Mouse (Mus musculus): Measurements from ENCODE around the gene Smim6.

The Smim6 gene

DNA sequence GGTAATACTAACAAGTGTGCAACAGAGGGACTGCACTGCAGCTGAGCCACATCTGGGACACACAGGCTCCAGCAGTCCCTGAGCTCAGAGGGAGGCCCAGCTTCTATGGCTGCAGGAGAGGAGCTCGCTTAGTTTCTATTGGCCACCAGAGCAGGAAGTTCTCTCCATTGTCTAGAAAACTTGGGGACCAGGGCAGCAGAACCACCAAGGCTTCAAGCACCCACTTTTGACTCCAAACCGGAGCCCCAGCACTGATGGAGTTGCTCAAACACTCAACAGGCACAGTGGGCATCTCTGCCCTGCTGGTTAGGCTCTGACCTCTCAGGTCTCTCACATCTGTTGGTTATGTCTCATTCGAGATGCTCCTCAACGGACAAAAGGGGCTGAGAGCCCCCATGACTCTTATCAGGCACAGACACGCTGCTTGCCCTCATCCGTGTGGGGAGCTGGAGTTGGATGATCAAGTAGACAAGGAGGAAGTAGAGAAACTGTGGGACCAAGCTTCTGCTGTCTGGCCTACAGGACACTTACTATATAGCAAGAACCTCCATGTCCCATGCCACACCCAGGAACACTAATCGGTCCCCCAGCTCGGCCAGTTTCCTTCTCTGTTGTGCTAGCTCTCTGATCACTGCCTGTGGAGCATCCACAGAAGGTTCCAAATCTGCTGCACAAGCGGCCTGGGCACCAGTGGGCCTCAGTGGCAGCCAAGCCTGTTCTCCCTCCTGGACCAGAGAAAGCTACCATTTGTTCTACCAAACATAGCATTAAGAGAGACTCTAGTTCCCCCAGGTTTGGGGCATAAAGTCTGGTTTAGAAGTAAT, 10.3 kb upstream of the Smim6 start:
- DNase-seq: no peak

DNA sequence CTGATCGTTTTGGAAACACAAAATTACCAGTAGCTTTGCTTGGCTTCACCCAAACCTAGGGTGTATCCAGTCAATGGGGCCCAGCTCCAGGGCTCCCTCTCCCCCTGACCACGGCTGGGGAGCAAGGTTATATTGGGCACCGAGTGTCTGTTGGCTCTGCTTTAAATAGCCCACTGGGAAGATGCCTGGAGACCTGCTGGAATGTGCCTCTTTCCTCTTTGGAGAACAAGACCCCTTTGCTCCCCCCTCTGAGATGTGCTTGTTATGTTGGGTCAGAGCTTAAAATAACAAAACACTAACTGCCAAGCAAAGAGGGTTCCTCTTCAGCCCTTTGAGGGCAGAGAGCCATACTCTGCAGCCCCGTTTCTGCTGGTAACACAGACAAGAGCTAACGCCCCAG, 9.6 kb upstream of the Smim6 start:
- DNase-seq: no peak

DNA sequence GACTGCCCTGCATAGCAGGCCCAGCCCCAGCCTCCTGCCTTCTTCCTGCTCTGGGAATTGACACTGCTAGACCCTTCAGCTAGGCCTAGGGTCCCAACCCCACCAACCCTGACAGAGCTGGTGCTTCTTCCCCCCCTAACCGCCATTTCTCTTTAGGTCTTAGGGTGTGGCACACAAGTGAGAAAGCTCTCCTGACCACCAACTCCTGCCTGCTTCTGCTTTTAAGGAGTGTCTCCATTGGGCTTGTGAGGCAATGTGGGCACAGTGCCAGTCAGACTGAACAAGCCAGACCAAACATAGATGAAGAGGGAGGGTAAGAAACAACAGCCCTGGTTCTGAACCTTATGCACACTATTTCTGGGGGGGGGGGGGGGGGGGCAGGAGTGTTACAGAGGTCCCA, 9.0 kb upstream of the Smim6 start:
- DNase-seq: peak; percentile 90

DNA sequence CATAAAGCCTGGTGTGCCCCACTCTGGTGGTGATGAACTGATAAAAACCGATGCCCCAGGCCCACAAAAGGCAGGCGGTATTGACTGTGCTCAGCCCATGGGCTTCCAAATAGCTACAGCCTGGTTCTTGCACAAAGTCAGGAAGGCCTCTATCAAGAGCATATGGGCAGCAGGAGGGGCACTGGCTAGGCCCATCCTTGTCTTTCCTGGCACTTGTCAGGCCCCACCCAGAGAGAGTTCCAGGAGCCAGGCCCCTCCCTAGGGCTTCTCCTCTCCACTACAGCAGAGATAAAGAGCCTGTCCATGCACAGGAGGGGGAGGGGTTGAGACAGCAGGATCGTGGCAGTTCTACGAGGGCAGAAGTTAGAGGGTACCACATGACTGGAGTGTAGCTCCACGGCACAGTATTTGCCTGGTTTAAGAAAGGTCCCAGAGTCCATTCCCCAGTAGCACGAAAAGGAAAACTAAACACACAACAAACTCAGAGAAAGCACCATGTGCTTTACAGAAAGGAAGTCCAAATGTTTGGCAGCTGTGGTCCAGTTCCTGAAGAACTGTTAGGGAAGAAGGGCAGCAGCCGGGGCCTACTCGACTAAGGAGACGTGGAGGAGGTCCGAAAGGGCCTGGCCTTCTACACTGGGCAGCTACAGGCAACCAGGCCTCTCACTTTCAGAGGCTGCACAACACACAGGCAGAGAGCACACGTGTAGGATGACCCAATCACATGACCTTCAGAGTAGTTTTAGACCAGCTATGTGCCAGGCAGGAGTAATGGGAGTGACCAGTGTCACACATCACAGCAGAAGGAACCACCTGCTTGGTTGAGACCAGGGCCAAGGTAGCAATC, 8.2 kb upstream of the Smim6 start:
- DNase-seq: peak; percentile 68

DNA sequence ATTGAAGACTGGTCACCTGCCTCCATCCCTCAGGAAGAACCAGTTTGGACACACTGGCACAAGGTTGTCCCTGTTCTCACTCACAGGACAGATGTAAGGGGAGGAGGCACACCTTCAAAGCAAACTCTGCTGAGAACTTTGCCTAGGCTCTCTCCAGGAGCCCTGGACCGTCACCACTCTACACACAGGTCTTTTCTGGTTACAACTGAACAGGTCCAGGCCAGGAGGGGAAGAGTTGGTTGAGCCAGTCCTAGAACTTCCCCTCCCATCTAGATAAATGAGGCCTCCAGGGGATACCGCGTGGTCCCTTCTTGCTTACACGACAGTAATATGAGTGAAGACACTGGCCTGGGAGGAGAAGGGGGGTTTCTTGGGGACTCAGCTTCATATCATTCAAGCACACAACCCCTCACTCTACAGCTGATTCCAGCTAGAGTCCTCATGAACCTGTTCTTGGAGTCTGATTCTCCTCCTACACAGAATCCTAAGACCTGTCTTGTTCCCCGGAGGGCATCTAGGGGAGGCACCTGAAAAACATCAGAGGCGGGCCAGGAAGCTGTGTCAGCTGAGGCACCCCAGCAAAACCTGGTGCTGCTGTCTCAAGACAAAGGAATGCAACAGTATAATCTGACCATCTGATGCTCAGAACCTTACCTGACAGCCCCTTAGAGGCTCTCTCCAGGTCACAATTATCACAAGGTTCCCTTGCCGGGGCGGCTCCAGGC, 7.4 kb upstream of the Smim6 start:
- no peak for DNase-seq

DNA sequence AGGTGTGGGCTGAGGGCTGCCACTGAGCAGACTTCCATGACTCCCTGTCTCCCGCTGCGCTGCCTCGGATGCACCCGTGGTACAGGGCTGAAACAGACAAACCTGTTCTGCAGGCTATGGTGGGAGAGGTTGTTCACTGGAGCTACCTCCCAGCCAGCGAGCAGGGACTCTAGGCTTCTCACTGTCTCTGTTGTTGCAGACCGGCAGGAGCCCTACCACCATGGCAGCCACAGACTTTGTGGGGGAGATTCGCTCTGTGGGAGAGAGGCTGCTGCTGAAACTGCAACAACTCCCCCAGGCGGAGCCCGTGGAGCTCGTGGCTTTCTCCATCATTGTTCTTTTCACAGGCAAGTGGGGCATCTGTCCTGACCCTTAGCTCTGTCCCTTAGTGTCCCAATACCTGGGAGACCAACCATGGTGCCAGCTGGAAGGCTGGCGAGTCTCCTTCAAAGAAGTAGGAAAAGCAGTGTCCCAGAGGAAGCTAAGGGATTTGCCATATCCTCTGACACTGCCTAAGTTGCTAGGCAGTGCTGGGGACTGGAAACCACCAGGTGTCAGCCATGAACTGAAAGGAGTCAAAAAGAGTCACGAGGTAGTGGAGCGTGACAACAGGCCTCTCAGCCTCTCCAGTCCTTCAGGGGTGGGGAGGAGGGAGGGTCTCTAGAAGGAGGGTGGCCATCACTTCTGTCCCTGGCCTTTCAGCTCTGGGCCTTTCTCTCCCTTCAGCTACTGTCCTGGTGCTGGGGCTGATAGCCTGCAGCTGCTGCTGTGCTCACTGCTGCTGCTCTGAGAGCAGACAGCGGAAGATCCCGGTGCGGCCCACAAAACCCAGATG, 6.6 kb upstream of the Smim6 start:
- peak; percentile 35 for DNase-seq

DNA sequence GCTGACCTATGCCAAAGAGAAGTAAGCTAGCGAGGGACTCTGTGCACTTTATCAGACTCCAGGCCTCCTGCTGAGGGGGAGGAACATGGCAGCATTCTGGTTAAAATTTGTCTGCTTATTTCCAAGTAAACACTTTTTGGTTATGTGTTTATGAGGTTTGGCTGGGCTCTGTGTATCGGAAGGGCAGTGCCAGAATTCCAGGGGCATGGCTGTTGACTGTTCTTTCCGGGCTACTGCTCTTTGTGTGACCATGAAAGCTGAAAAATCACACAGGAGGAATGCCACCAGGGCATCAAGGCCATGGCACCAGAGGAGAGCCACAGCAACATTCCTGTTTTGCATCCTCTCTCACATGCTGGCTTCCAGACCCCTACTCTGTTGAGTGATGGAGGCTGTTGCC, 5.7 kb upstream of the Smim6 start:
- no peak for DNase-seq

DNA sequence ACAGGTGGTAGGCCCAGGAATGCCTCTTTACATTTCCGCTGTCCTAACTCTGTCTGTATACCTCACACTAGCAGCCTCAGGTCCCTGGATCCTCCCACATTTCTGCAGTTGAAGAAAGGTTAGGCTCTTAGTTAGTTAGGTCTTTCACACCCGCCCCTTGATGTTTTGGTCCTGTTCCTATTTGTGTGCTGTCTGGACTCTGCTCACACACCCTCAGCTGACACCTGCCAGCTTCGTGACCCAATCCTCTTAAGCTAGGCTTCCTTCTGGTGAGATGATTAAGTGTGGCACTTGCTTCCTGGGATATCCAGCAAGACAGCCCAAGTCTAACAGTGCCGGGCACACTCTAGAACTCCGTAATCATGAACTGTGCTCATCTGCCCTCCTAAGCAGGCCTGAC, 5.3 kb upstream of the Smim6 start:
- no peak for DNase-seq

DNA sequence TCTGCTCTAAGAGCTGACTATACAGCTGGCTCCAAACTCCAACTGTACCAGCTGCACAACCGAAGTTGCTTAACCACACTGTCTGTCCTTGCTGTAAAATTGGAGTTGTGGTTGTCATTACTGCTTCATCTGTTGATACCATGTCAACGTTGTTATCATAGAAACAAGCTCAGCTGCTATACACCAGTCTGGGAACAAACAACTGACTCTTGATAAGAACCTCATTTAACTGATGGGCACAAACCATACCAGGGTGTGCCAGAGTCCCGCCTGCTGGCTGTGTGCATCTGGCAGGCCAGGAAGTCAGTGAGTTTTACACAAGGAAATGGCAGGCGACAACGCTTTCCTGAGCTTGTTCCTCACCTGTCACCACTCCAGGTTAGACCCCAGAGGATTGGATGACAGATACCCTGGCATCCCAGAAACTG, 669 bp upstream of the Smim6 start:
- DNase-seq: peak; percentile 66

DNA sequence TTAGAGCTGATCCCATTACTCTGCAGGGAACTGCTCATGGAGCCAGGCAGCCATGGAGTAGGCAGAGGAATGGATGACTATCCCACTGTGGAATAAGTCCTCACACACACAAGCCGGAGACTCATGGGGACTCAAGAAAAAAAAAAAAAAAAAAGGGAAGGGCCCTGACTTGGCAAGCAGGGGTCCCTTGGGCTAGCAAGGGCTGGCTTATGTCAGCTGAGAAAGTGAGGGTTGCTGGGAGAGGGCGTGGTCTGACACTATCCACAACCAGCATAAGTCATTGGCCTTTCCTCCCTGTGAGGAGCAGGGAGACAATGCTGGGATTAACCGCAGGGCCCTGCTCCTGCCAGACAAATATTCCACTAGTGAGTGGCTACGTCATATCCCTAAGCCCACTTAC, 4.8 kb downstream of the Smim6 start:
- no peak for DNase-seq

DNA sequence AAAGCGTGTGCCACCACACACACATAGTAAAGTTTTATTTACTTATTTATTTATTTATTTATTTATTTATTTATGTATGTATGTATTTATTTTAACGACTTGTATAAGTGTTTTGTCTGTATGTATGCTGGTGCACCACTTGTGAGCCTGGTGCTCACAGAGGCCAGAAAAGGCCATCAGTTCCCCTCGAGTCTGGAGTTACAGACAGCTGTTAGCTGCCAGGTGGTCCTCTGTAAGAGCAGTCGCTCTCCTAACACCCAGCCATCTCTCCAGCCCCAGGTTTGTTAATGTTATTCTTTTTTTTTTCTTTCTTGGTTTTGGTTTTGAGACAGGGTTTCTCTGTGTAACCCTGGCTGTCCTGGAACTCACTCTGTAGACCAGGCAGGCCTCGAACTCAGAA, 6.8 kb downstream of the Smim6 start:
- no peak for DNase-seq

DNA sequence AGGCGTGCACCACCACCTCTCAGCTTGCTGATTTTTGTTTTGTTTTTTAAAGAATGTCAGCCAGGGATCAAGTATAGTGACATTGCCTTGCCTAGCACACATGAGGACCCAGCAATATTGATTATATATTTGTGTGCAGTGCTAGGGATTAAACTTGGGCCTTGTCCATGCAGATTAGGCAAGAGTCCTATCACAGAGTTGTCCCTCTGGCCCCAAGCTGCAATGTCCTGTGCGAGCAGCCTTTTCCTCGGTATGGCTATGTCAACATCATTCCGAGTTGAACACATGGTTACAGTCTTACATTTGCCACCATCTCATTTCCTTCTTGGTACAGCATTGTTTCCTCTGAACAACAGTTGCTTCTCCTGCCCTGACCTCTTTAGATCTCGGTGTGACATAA, 7.3 kb downstream of the Smim6 start:
- no peak for DNase-seq

DNA sequence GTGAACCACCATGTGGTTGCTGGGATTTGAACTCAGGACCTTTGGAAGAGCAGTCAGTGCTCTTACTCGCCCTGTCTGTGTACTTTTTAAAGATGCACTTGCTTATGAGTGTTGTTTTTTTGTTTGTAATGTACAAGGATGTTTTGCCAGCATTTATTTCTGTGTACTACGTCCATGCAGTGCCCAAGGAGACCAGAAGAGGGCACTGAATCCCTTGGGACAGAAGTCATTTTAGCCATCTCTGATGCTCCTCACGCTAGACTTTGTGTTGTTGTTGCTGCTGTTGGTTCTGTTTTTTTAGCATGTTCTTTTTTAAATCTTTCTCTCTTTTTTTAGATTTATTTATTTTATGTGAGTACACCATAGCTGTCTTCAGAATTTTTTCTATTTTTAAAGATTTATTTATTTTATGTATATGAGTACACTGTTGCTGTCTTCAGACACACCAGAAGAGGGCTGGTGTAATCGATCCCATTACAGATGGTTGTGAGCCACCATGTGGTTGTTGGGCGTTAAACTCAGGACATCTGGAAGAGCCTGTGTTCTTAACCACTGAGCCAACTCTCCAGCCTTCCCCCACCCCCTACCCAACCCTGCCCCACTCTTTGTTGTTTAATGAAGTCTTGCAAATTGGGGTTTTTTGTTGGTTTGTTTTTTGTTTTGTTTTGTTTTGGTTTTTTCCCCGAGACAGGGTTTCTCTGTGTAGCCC, 8.4 kb downstream of the Smim6 start:
- peak; percentile 85 for DNase-seq

DNA sequence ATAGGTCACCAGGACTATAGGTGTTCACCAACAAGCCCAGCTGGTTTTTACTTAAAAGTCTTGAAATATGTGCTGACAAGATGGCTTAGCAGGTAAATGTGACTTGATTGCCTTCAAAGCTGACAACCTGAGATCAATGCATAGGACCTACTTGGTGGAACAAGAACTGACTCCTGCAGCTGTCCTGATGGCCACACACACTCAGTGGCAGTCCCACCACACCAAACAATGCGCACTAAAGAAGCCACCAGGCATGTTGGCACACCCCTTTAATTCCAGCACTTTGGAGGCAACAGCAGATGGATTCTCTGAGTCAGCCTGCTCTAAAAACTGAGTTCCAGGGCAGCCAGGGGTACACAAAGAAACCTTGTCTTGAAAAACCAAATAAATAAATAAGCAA, 10.2 kb downstream of the Smim6 start:
- DNase-seq: no peak

DNA sequence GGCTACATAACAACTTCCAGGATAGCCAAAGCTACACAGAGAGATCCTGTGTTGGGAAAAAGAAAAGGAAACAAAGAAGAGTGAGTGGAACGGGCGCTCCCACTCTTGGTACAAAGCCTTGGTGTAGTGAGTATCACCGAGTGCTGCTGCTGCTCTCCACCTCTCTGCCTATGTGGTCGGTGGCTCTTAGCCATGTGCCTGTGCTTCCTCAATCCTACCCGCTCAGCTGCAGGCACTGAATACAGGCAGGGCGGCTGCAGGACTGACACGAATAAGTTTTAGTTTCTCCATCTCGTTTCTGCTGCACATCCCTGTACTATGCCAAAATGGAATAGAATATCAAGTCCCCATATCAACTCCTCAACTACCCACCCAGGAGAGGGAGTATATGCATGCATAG, 17.2 kb downstream of the Smim6 start:
- peak; percentile 18 for DNase-seq

DNA sequence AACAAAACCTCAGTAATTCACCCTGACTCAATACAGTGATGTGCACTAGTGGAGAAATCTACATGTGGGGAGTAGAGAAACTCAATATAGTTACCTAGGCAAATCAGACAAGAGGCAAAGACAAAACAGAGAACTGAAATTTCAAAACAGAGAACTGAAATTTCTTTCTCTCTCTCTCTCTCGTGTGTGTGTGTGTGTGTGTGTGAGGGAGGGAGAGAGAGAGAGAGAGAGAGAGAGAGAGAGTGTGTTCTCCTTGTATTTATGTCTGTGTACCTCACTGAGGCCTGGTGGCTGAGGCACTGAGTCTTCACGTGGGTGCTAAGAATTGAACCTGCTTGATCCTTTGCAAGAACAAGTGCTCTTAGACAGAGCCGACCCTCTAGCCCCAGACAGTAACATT, 18.0 kb downstream of the Smim6 start:
- no peak for DNase-seq

DNA sequence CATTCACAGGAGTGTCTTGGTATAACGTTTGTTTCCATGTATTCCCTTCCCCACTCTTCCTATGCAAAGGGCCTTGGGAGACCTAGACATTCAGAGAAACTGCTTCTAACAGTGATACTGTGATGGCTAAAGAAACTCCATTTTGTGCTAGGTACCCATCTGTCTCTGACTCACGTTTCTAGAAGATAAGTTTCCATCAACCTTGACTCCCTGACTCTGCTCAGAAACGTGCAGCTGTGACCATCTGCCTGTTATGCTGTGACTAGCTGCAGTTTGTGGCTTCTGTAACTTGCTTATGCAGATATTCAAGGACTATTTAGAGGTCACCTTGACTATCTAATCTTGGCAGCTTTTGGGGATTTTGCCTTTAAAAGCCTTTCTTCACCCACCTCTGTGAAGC, 19.4 kb downstream of the Smim6 start:
- no peak for DNase-seq

DNA sequence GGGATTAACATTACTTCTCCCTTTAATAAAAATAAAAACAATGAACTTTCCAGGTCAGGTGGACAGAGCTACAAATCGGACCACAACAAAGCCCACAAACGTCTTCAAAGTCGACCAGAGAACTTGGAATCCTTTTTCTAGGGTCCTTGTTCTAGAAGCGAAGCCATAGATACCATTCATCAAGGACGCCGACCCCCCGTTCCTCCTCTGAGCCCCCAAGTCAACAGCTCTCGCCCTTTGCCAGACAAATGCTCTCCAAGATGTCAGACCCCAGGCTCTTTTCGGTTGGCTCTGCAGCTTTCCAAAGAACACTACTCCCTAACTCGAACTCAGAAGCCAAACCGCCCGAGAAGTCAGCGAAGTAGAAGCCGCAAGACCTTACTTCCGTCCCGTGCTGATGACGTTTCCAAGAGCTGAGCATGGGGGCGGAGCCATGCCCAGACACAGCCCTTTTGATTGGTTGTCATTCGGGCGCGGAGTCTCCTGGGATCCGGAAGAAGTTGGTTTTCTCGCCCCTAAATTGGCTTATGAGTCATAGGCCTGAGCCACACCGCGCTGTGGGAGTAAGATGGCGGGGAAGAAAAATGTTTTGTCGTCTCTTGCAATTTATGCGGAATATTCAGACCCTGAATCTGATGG, 21.4 kb downstream of the Smim6 start, which contains the start of the genes Sap30bp and Recql5:
Gene Sap30bp (plus strand): TSS at position 175 of the 639 bp plus-strand sequence.
Gene Recql5 (minus strand): TSS at position 370 of the 639 bp plus-strand sequence.
- peak; percentile 99 for DNase-seq

DNA sequence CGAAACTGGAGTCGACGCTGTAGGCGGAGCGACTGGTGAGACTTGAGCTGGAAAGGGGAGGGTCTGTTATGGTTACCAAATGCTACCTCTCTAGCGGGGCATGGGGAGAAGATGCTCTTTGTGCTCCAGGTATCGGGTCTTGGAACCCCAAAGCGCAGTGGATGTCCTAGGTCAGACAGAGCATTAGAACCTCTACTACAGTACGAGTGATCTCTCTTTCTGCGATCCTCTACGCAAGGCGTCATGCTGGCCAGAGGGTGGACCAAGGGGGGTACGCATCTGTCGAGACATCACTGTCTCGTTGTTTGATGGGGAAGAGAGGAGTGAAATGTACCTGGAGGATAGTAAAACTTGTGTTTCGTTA, 21.9 kb downstream of the Smim6 start:
- DNase-seq: no peak

DNA sequence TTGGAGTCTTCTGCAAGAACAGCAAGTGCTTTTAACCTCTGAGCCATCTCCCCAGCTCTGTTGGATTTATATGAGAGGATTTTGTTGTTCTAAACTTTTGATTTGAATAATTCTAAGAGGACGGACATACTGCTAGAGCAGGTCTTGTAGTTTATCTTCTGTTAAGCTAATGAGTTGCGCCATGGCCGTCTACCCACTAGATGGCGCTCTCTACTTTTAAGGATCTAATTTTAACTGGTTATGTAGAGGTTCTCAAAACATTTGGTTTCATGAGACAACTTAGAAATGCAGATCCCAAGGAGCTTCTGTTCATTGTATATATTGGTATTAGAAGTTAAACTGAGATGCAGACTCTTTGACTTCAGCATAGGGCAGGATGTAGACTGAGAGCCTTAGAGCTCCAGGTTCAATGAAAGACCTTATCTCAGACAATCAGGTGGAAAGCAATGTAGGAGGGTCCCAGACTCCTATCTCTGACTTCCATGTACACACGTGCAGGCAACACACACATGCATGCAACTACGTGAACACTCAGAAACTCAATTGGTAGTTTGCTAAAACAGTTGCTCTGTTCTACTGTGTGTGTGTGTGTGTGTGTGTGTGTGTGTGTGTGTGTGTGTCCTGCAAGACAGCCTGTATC, 28.0 kb downstream of the Smim6 start:
- peak; percentile 91 for DNase-seq

DNA sequence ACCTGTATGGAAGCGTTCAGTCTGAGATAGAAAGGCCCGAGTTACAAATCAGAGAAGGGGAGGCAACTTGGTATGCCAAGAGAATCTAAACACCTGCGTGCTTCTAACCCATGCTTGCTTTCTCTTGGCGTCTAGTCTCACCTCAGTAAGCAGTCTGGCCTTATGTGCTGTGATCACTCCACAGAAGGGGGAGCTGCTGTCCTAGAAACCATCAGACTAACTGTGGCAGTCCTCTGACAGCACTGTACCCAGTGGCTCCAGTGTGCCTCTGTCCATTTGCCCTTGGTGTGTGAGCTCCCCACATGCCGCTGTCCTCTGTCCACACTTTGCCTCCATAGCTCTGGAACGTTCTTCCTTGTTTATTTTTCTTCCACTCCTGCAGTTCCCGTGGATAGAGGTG, 30.2 kb downstream of the Smim6 start:
- DNase-seq: no peak

Data from lung, postnatal 36 days (tissue).